Mouse (Mus musculus) A20 (cell line): ENCODE data around the gene Cntd1.

Experiments
- DNase-seq: peaks from one replicate; pipeline ENCODE4 v3.0.0-alpha.2; 2011; ENCODE audit warnings: low read depth, low spot score

Gene Cntd1

DNA sequence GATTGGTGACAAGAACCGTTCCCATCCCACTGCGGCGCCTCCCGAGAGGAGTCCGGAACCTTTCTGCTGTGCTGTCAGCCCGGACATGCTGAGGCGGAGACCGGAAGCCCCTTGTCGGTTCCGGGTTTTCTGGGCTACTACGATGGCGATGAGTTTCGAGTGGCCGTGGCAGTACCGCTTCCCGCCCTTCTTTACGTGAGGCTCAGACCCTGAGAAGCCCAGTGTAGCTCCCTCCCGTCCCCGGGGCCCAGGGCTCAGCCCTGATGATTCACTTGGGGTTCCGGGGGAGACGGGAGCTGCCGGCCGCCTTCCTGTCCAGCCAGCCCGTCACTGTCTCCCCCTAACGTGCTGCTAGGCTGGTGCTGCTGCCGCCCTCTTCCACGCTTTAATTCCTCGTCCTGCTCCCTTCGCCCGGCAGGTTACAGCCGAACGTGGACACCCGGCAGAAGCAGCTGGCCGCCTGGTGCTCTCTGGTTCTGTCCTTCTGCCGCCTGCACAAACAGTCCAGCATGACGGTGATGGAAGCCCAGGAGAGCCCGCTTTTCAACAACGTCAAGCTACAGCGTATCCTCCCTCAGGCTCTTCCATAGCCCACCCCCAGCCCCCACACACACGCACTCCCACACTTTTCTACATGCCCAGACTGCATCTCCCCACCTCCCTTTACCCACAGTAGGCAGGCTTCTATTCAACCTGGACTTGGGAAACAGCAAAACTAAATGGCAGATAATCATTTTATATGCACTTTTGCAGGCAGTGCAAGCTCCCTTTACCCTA, 25.0 kb upstream of the Cntd1 start, which contains the start of gene Vps25:
Gene Vps25 (plus strand): TSS at position 95 of the 777 bp plus-strand sequence.
- DNase-seq: peak; percentile 92

GRCm38 (mm10) chr11:101255826-101256775, 22.7 kb upstream of the Cntd1 start:
- DNase-seq: no peak

- DNase-seq: no peak
These were observed 19.5 kb upstream of the Cntd1 start for GRCm38 (mm10) chr11:101259261-101259712.

DNA sequence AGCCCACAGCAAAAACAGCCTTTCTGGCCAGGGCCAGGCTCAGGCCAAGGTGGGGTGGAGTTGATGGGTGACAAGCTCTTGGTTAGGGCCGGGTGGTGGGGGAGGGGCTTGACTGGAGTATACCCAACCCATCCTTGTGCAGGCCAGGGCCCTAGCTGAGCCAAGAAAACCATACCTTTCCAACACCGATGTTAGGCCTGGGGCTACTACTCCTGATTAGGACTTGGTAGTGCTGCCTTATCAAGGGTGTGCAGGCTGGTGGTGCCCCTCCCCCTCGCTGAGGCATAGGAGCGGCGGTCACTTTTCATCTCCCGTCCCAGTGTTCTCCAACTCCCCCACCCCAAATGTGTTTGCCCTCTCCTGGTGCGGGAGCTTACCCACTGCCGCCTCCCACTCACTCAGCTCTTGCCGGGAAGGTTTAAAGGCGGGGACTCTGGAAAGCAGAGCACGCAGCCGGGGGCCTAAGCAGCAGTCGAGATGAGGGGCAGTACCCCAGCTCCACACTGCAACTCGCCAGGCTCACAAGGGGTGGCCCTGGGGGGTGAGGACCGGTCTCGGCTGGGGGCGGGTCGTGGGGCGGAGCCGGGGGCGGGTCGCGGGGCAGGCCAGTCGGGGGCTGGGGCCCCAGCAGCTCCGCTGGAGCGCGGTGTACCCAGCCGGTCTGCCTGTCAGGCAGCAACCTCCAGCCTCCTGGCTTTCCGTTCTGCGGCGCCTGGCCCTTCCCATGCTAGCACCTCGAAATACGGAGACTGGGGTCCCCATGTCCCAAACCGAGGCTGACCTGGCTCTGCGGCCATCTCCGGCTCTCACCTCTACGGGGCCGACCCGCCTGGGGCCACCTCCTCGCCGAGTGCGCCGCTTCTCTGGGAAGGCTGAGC, 18.6 kb upstream of the Cntd1 start, which contains the start of gene Wnk4:
Gene Wnk4 (plus strand): TSS at position 620 of the 878 bp plus-strand sequence.
- peak; percentile 61 for DNase-seq

DNA sequence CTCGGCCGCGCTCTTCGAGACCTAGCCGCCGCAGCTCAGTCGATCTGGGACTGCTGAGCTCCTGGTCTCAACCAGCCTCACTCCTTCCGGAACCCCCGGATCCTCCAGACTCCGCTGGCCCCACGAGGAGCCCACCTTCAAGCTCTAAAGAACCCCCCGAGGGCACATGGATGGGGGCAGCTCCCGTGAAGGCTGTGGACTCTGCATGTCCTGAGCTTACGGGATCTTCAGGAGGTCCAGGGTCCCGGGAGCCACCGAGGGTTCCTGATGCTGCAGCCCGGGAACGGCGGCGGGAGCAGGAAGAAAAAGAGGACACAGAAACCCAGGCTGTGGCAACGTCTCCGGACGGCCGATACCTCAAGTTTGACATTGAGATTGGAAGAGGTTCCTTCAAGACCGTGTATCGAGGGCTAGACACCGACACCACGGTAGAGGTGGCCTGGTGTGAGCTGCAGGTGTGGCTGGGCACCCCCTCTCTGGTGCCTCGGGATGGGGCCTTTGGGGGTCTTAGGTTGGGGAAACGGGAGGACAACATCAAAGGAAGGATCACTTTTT, 17.9 kb upstream of the Cntd1 start:
- DNase-seq: no peak

DNA sequence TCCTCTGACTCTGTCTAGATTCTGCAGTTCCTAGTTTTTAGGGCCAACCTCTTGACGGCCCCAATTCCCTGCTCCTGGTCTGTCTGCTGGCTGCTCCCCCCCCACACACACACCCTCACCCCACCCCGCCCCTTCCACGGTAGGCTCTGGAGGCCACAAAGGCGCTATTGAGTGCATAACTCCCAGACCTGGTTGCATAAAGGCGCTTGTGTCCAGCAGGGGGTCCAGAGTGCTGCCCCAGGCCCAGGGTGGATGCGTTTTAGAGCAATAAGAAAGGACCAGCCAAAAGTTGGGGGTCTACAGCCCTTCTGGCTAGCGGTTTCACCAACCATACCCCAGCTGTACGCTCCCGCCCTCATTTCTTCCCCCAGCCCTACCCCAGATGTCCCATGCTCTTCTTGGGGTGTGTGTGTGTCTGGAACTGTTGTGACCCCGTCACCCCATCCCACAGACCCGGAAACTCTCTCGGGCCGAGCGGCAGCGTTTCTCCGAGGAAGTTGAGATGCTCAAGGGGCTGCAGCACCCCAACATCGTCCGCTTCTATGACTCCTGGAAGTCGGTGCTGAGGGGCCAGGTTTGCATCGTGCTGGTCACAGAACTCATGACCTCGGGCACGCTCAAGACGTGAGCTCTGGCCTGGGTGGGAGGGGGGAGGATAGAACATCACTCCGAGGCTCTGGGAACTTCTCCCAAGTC, 16.4 kb upstream of the Cntd1 start:
- DNase-seq: no peak

DNA sequence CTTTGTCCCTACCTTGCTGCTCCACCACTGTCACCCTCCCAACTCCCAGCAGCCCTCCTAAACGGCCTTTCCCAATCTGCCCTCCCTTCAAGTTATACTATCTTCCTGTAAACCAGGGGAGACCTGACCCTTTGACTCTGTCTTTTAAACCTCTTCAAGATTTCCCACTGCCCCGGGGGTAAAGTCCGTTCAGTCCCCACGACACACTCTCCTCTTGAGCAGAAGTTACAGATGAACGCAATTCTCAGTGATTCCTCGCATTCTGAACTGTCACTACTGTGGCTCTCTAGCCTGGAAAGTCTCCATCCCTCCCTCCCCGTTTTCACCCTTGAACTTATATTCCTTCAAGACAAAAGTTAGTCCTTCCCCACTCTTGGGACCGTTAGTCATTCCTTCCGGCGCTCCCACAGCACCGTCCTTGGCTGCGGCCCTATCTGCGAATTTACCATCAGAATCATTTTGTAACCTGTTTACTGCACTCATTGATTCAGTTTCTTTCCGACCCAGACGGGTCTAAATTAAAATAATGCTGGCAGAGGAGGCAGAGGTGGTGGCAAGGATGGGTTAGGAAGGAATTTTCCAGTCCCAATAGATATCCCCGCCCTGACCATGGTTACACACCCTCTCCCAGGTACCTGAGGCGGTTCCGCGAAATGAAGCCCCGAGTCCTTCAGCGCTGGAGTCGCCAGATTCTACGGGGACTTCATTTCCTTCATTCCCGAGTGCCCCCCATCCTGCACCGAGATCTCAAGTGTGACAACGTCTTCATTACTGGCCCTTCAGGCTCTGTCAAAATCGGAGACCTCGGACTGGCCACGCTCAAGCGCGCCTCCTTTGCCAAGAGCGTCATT, 15.4 kb upstream of the Cntd1 start:
- DNase-seq: no peak

GRCm38 (mm10) chr11:101263989-101264280, 14.9 kb upstream of the Cntd1 start:
- DNase-seq: no peak

DNA sequence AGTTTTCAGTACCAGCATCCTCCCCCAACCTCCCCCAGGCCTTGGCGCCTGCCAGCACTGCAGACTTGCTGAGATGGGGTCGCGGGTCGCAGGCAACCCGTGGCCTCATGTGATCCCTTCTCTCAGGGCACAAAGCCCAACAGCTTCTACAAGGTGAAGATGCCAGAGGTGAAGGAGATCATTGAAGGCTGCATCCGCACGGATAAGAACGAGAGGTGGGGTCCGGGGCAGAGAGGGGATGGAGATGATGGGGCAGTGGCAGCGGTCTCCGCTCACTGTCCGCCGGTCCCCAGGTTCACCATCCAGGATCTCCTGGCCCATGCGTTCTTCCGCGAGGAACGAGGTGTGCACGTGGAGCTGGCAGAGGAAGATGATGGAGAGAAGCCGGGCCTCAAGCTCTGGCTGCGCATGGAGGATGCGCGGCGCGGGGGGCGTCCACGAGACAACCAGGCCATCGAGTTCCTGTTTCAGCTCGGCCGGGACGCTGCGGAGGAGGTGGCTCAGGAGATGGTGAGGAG, 13.8 kb upstream of the Cntd1 start:
- no peak for DNase-seq

DNA sequence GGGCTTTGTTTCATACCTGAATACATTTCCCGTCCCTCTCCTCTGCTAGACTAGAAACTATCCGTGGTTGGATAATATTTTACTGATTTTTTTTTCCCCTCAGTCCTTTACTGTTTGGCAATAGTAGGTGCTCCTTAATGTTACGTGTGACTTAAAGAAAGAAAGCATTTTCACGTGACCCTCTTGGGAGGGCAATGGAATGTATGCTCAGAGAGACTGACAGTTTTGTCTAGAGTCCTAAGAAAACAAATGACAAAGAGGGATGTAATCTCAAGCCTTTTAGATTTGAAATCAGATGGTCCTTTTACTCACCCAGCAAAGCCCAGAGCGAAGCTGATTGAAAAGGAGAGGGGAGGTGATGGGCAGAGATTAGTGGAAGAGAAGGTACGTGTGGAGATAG, 12.9 kb upstream of the Cntd1 start:
- DNase-seq: no peak

GRCm38 (mm10) chr11:101269577-101270116, 9.2 kb upstream of the Cntd1 start:
- no peak for DNase-seq

DNA sequence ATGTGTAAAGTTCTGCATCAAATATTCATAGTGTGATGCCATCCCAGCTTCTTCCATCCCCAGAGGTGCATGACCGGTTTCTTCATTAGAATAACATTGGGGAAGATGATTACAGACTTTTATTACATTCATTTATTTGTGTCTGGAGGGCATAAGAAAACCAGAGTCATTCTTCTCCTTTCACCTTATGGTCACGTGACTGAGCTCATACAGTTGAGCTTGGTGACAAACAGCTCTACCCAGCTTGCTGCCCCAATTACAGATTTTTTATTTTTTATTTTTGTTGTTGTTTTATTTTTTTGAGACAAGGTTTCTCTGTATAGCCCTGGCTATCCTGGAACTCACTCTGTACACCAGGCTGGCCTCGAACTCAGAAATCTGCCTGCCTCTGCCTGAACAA, 6.4 kb upstream of the Cntd1 start:
- no peak for DNase-seq

GRCm38 (mm10) chr11:101275309-101275708, 3.5 kb upstream of the Cntd1 start:
- DNase-seq: no peak

DNA sequence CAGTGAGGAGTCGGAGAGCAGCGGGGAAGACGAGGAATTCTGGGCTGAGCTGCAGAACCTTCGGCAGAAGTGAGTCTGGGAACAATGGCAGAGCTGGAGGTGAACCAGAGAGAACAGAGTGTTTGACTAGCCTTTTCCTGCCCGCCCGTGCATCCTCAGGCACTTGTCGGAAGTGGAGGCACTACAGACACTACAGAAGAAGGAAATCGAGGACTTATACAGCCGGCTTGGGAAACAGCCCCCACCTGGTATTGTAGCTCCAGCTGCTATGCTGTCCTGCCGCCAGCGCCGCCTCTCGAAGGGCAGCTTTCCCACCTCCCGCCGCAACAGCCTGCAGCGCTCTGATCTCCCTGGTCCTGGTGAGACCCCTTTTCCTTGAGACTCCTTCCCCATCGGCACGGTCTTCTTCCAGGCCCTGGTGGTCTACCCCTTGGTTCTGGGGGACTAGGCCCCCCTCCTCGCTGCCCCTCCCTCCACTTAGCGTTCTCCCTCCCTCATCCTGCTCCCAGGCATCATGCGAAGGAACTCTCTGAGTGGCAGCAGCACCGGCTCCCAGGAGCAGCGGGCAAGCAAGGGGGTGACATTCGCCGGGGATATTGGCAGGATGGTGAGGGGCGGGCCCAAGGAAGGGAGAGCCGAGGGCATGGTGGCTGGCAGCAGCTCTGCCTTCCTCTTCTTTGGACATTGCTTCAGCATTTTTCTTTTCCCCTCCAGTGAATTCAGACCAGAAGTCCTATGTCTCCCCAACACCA, 2.3 kb upstream of the Cntd1 start:
- no peak for DNase-seq

DNA sequence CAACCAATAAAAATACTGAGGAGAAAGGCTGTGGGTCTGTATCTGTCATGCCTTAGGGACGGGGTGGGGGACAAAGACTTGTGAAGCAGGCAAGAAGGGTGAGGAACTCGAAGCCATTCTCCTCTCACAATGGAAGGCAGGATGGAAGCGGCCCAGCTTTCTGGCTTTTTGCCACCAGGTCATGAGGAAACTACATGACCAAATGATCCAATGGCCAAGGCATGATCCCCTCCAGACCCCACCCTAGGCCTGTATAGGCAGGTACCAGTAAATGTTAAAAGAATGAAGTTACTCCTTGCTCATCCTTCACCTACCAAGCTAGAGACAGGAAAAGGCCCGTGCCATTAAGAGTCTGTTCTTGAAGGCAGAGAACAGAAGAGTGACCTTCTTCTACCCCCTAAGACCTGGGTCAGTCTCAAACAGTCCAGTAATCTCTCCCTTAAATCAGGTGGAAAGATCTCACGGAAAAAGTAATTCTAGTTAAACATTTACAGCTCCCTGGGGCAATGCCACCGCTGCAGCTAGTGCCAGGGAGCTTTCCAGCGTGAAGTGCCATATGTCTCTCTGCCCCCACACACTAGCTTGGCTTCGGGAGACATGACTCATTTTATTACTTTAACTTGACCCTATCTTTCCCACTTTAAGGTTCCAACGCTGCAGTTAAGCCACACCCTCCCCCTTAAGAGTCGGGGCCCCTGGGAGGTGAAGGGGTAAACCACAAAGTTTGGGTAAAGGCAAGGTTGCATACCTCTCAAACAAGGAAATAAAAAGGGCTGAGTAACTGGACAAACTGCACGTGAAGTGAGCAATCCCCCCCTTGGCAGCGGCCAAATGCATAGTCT, 1.2 kb upstream of the Cntd1 start:
- no peak for DNase-seq

- no peak for DNase-seq
These were observed 369 bp downstream of the Cntd1 start for GRCm38 (mm10) chr11:101279193-101279569.

GRCm38 (mm10) chr11:101280837-101281236, 2.0 kb downstream of the Cntd1 start:
- DNase-seq: no peak

- no peak for DNase-seq
These were observed 4.1 kb downstream of the Cntd1 start for GRCm38 (mm10) chr11:101282896-101283295.
